Mouse (Mus musculus) forebrain, embryonic 15.5 days (tissue): ENCODE measurements around the gene Sfxn5. TPM values are rescaled to one million over a fixed set of nuclear protein-coding genes. Genes with fewer than 3 reads are reported as not detected.
A peak's percentile ranks its signal among the peaks of the same experiment; 100 is the strongest.

Source experiments
- ATAC-seq: fragments of 200-750 bp; cut with Nextera tagmentation; replicated peaks from 2 replicates; pipeline ENCODE4 v1.8.0; 2017; ENCODE audit warnings: mild to moderate bottlenecking, moderate TSS enrichment, moderate library complexity
- H3K27ac ChIP-seq: fragments of 300-500 bp; sonication (generic); replicated peaks from 2 replicates; pipeline ENCODE4 v1.5.1; 2015; ENCODE audit warnings: mild to moderate bottlenecking, inconsistent platforms
- H3K27me3 ChIP-seq: fragments of 300-500 bp; sonication (generic); 2 replicates; pipeline ENCODE4 v1.6.1; 2015; ENCODE audit warnings: inconsistent platforms
- H3K36me3 ChIP-seq: fragments of 300-500 bp; sonication (generic); 2 replicates; pipeline ENCODE4 v1.6.1; 2015; ENCODE audit warnings: mild to moderate bottlenecking, inconsistent platforms
- H3K4me1 ChIP-seq: fragments of 300-500 bp; sonication (generic); 2 replicates; pipeline ENCODE4 v1.6.1; 2015; ENCODE audit warnings: inconsistent platforms
- H3K4me2 ChIP-seq: fragments of 300-500 bp; sonication (generic); replicated peaks from 2 replicates; pipeline ENCODE4 v1.6.1; 2015; ENCODE audit warnings: mild to moderate bottlenecking, inconsistent platforms
- H3K4me3 ChIP-seq: fragments of 300-500 bp; sonication (generic); 2 replicates; pipeline ENCODE4 v1.5.1; 2015; ENCODE audit warnings: mild to moderate bottlenecking, inconsistent platforms
- H3K9ac ChIP-seq: fragments of 300-500 bp; sonication (generic); replicated peaks from 2 replicates; pipeline ENCODE4 v1.6.1; 2015; ENCODE audit warnings: mild to moderate bottlenecking, inconsistent platforms
- H3K9me3 ChIP-seq: fragments of 300-500 bp; sonication (generic); 2 replicates; pipeline ENCODE4 v1.6.1; 2016; ENCODE audit warnings: inconsistent platforms
- WGBS: fragments of 180-500 bp; shearing (Covaris S2); methylation state at CpG from one replicate; pipeline ENCODE4 v1.1.7; 2015; ENCODE audit warnings: mixed read lengths; 5-methylcytosine and 5-hydroxymethylcytosine counted together
- polyA plus RNA-seq: library from polyadenylated mRNA; unstranded; fragments of >200 nt; fragmentation: Nextera tagmentation; extraction: Ambion mirVana; gene quantifications from 2 replicates; pipeline ENCODE4 v1.2.1, GENCODE M21; 2015

Gene Sfxn5
- polyA plus RNA-seq, 1 experiment from 2014 or later: 24.2 TPM

- Histone ChIP-seq H3K4me1 (peaks cover 73% of the 10 kb centered on the region), H3K27me3 (peaks cover 8% of the 10 kb centered on the region), H3K27ac (0 out of 2 replicates have a peak overlapping the region, but pooled peaks have one; percentile 23), H3K4me3 (peak overlapping the region; percentile 58), H3K9me3 (no peaks in the 10 kb centered on the region), H3K4me2 (peak overlapping the region; percentile 54), H3K9ac (peak overlapping the region; percentile 72), H3K36me3 (no peaks in the 10 kb centered on the region)
- 24% methylated on average over 9 of the region's 9 CpGs for WGBS
- ATAC-seq: no peak
These were observed 141.3 kb downstream of the Sfxn5 start for GRCm38 (mm10) chr6:85191751-85192440.

- Histone ChIP-seq H3K27me3 (peaks cover 8% of the 10 kb centered on the region), H3K36me3 (no peaks in the 10 kb centered on the region), H3K4me1 (peaks cover 85% of the 10 kb centered on the region), H3K9me3 (no peaks in the 10 kb centered on the region), H3K9ac (peak overlapping the region; percentile 72), H3K4me2 (peak overlapping the region; percentile 54), H3K4me3 (peak overlapping the region; percentile 58), H3K27ac (peak overlapping the region; percentile 86)
- ATAC-seq: no peak
- WGBS: 3% methylated on average over 13 of the region's 13 CpGs
These were observed 142.6 kb downstream of the Sfxn5 start for GRCm38 (mm10) chr6:85190671-85191070.

DNA sequence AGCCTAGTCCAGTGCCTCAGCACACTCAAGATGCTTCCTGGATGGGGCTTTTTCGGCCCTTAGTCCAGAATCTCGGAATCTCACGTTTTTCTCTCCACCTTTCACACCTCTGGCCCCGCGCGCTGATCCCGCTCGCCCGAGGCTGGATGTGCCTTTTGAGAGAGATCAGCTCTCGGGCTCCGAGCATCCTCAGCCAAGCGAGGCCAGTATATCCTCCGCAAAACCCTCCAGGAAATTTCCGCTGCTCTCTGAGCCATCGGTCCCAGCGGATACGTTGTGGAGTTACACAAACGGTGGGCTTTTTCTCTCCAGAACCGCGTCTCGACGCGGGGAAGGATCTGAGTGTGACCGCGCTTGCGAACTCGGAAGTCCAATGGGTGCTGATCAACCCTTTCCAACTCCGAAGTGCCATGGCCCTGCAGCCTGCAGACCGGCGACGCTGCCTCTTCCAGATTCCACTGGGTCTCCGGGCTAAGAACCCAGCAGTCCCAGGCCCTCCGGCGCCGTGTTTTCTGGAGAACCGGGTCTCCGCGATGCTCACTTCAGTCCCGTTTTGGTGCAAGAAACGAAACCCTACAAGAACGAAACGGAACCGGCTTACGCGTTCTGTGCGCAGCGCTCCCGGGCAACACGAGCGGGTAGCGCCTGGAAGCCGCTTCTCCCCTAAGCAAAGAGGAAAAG, 143.2 kb downstream of the Sfxn5 start:
- Histone ChIP-seq H3K4me3 (peak overlapping the region; percentile 58), H3K27me3 (peaks cover 8% of the 10 kb centered on the region), H3K9me3 (no peaks in the 10 kb centered on the region), H3K4me1 (peaks cover 85% of the 10 kb centered on the region), H3K4me2 (peak overlapping the region; percentile 54), H3K27ac (peak overlapping the region; percentile 86), H3K36me3 (no peaks in the 10 kb centered on the region), H3K9ac (peak overlapping the region; percentile 72)
- no peak for ATAC-seq
- WGBS: under 1% methylated on average over 52 of the region's 52 CpGs

DNA sequence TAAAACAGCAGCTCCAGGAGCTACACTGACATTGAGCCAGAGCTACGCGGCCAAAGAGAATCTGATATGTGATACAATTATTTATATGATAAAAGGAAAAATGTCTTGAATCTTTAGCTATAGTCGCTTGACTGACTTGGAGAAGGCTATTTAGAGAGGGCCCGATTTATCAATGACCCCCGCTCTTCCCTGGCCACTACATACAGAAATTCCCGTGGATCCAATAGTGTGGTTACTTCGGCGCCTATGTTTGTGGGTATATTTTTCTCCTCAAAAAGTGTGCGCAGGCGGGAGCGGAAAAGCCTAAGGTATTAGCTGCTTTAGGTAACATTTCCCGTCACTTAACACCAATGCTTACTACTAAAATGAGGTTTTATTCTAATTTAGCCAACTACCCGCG, 143.9 kb downstream of the Sfxn5 start:
- Histone ChIP-seq H3K36me3 (no peaks in the 10 kb centered on the region), H3K9me3 (no peaks in the 10 kb centered on the region), H3K4me3 (peak overlapping the region; percentile 58), H3K4me2 (peak overlapping the region; percentile 54), H3K27ac (peak overlapping the region; percentile 86), H3K4me1 (peaks cover 79% of the 10 kb centered on the region), H3K27me3 (peaks cover 8% of the 10 kb centered on the region), H3K9ac (peak overlapping the region; percentile 72)
- WGBS: 4% methylated on average over 14 of the region's 14 CpGs
- ATAC-seq: no peak

- under 1% methylated on average over 39 of the region's 39 CpGs for WGBS
- H3K9ac ChIP-seq: peak overlapping the region; percentile 72
- ATAC-seq: no peak
- peaks cover 8% of the 10 kb centered on the region for H3K27me3 ChIP-seq
- H3K36me3 ChIP-seq: no peaks in the 10 kb centered on the region
- H3K4me3 ChIP-seq: peak overlapping the region; percentile 58
- H3K4me2 ChIP-seq: peak overlapping the region; percentile 54
- peaks cover 70% of the 10 kb centered on the region for H3K4me1 ChIP-seq
- H3K27ac ChIP-seq: peak overlapping the region; percentile 86
- H3K9me3 ChIP-seq: no peaks in the 10 kb centered on the region
These were observed 144.7 kb downstream of the Sfxn5 start for GRCm38 (mm10) chr6:85188256-85189110.

DNA sequence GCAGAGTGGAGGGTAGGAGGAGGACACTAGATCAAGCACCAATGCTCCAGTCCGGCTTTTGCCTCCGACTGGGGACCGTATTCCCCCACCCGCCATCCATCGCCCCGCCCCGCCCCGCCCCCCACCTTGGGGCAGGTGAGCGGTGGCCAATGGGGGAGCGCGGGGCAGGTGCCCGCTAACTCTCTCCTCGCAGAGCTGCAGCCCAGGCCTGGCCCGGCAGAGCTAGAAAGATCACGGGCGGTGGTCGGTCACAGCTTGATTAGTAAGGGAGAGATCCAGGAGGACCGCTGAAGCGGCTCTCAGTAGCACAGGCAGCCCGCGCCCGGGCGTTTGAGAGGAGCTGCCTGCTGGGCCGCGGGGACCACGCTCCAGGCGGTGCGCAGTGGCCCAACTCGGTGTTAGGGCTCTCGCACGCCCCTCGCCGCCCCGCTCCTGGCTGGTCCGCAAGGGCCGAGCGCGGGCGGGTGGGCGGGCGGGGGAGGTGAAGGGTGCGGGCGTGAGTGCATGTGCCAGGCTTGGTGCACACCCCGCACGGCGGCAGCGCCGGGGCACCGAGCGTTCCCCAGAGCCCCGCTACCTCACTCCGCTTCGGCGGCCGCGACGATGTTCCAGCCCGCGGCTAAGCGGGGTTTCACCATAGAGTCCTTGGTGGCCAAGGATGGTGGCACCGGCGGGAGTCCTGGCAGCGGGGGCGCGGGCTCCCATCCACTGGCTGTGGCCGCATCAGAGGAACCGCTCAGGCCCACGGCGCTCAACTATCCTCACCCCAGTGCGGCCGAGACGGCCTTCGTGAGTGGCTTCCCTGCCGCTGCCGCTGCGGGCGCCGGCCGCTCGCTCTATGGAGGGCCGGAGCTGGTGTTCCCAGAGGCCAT, 145.6 kb downstream of the Sfxn5 start, which contains the start of gene Emx1:
Gene Emx1 (plus strand): TSS at position 99 of the 872 bp plus-strand sequence.
- Histone ChIP-seq H3K4me3 (peak within 1 kb of the TSS; percentile 58), H3K9ac (peak within 1 kb of the TSS; percentile 72), H3K36me3 (no peaks in the 10 kb centered on the region), H3K4me1 (peaks cover 61% of the 10 kb centered on the region), H3K27me3 (peaks cover 6% of the 10 kb centered on the region; the same call in 1 of the 2 replicates), H3K4me2 (peak within 1 kb of the TSS; percentile 54), H3K9me3 (no peaks in the 10 kb centered on the region), H3K27ac (peak within 1 kb of the TSS; percentile 86)
- ATAC-seq: peak; percentile 83
- WGBS: under 1% methylated on average over 81 of the region's 81 CpGs

DNA sequence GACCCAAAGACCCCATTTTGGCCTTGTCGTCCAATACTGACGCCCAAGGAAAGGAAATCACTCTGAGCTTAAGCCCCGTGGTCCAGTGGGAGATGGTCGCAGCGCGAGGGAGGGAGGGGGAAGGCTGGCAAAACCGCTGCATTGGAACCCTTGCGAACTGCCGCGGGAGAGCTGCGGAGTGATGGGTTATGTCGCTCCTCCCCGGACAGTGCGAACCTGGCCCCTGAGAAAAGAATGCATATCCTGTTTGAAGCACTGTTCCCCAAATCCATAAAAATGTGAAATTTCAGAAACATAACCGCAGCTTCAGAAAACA, 146.5 kb downstream of the Sfxn5 start:
- Histone ChIP-seq H3K4me1 (peaks cover 53% of the 10 kb centered on the region), H3K27ac (peak overlapping the region; percentile 86; the same call in 1 of the 2 replicates), H3K27me3 (no peaks in the 10 kb centered on the region), H3K4me2 (peak overlapping the region; percentile 54), H3K9me3 (no peaks in the 10 kb centered on the region), H3K36me3 (no peaks in the 10 kb centered on the region), H3K4me3 (peak overlapping the region; percentile 58), H3K9ac (peak overlapping the region; percentile 72)
- 3% methylated on average over 15 of the region's 15 CpGs for WGBS
- no peak for ATAC-seq

- Histone ChIP-seq H3K9me3 (no peaks in the 10 kb centered on the region), H3K27me3 (no peaks in the 10 kb centered on the region)
- no peak for ATAC-seq
These were observed 147.0 kb downstream of the Sfxn5 start for GRCm38 (mm10) chr6:85186033-85186743.

DNA sequence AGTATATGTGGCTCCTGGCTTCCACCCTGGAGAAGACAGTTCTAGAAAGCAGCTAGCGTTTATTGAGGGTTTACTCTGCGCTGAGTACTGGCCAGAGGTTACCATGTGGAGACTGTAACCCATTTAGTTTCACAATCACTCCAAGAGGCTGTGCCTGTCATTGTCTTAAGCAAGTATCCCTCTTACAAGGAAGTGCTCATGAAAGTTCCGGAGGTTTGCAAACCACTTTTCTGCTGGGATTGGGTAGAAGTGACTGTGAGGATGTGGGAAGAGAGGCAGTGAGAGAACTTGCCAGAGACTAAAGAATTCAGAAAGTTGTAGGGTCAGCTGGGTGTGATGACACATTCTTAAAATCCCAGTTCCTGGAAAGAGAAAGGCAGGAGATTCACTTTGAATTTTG, 149.3 kb downstream of the Sfxn5 start:
- H3K9ac ChIP-seq: no peak overlapping the region
- H3K36me3 ChIP-seq: no peaks in the 10 kb centered on the region
- ATAC-seq: no peak
- H3K4me1 ChIP-seq: peaks cover 33% of the 10 kb centered on the region
- H3K9me3 ChIP-seq: no peaks in the 10 kb centered on the region
- no peaks in the 10 kb centered on the region for H3K27me3 ChIP-seq
- no peak overlapping the region for H3K4me2 ChIP-seq
- no peak overlapping the region for H3K4me3 ChIP-seq
- H3K27ac ChIP-seq: no peak overlapping the region
- WGBS: 60% methylated on average over 3 of the region's 3 CpGs

More at GRCm38 (mm10) chr6:85186033-85186743, 147.0 kb downstream of the Sfxn5 start:
- H3K27ac ChIP-seq: no peak overlapping the region; the same call in 1 of the 2 replicates
- WGBS: 4% methylated on average over 33 of the region's 33 CpGs
- peak overlapping the region; percentile 58 for H3K4me3 ChIP-seq
- peak overlapping the region; percentile 72; the same call in 1 of the 2 replicates for H3K9ac ChIP-seq
- H3K4me2 ChIP-seq: peak overlapping the region; percentile 54
- no peaks in the 10 kb centered on the region for H3K36me3 ChIP-seq
- peaks cover 48% of the 10 kb centered on the region for H3K4me1 ChIP-seq

- no peak for ATAC-seq
- no peak overlapping the region for H3K9ac ChIP-seq
- no peaks in the 10 kb centered on the region for H3K9me3 ChIP-seq
- no peaks in the 10 kb centered on the region for H3K36me3 ChIP-seq
- no peak overlapping the region for H3K27ac ChIP-seq
- no peak overlapping the region for H3K4me2 ChIP-seq
- H3K4me3 ChIP-seq: no peak overlapping the region
- 58% methylated on average over 2 of the region's 2 CpGs for WGBS
- no peaks in the 10 kb centered on the region for H3K4me1 ChIP-seq
- no peaks in the 10 kb centered on the region for H3K27me3 ChIP-seq
These were observed 153.2 kb downstream of the Sfxn5 start for GRCm38 (mm10) chr6:85180036-85180435.

DNA sequence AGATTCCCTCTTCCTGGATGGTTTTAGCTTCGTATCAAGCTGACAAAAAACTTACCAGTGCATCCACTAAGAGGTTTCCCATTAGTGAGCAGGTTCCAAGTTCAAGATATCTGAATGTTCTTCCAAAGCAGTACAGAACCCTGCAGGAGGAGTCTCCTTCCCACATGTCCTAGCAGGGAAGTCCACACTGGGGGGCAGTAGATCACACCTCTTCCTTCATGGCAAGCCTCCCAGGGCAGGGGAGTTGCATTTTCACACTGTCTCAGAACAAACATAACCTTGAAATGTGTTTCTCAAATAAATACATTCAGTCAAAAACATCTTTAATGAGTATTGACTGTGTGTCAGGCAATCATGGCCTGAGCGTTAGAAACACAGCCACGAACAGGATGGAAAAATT, 153.7 kb downstream of the Sfxn5 start:
- Histone ChIP-seq H3K4me3 (no peak overlapping the region), H3K4me2 (no peak overlapping the region), H3K9me3 (no peaks in the 10 kb centered on the region), H3K27me3 (no peaks in the 10 kb centered on the region), H3K4me1 (no peaks in the 10 kb centered on the region), H3K27ac (no peak overlapping the region), H3K36me3 (no peaks in the 10 kb centered on the region), H3K9ac (no peak overlapping the region)
- WGBS: 75% methylated on average over 3 of the region's 3 CpGs
- no peak for ATAC-seq
